Mouse (Mus musculus) layer of hippocampus, adult 9-10 months (tissue): ENCODE results near the gene Fam192a.

Experiments
- DNase-seq: peaks from one replicate; pipeline ENCODE4 v3.0.0; 2022; ENCODE audit warnings: low spot score

The Fam192a gene

DNA sequence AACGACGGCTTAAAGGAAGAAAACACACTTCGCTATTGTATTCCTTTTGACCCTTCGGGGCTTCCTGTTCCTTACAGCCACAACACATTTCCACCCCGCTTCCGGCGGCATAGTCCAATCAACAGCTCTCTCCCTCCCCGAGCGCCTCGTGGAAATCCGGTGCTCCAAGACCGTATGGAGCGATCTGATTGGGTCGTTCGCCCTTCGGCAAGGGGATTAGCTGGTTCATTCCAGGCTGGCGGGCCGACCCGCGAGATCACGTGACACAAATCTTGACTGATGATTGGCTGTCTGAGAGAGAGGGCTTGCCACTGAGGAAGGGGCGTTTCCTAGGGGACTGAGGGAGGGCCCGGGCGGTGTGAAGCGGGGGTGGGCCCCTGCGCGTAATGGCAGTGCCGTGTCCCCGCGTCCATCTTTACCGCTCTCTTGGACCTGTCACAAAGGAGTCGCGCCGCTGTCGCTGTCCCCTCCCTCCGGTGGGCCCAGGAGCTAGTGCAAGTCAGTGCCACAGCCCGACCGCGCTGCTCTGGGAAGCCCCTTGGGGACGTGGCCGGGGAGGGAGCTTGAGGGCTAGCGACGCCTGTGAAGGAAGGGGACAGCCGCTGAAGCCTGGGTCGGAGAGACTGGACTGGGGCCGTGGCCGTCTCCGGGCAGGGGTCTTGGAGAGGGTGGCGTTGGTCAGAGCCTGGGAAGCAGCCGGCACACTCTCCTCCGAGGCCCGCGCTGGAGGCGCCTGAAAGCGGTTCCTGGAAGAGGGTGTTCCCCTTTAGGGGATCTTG is at the start of gene Fam192a, which contains the start of gene Rspry1:
Gene Fam192a, minus strand, starts transcription at position 391 of the 779 bp plus-strand sequence.
Gene Rspry1, plus strand, starts transcription at position 331 of the 779 bp plus-strand sequence.
- peak; percentile 99 for DNase-seq

DNA sequence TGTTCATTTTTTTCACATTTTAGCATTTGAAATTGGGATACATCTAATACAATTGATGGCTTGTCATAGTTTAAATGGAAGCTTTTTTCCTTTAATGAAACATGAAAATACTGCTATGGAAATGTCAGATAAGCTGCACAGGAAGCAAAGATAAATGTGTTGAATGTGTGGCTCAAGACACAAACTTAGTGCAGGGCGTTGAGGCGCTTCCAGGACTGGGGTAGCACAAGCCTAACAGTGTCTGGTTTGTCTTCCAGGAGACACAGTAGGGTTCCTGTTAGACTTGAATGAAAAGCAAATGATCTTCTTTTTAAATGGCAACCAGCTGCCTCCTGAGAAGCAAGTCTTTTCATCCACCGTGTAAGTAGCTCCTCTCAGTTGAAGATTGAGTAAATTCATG is 47.7 kb upstream of the Fam192a start:
- no peak for DNase-seq

DNA sequence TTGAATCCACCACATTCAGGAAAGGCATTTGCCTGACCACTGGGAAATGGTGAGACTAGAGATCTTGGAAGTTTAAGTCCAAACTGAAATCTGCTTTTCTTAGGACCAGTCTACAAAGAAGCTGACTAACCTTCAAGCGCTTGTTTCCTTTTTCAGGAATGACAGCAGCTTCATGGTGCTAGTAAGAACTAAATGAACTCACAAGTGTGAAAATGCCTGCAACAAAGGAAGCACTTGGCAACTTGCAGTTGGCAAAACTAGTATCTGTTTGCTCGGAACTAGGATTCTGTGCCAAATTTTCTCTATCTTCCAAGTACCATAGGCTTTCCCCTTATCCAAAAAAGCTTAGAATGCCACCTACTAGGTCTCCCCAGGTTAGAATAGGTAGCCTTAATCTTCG is 44.4 kb upstream of the Fam192a start:
- no peak for DNase-seq

DNA sequence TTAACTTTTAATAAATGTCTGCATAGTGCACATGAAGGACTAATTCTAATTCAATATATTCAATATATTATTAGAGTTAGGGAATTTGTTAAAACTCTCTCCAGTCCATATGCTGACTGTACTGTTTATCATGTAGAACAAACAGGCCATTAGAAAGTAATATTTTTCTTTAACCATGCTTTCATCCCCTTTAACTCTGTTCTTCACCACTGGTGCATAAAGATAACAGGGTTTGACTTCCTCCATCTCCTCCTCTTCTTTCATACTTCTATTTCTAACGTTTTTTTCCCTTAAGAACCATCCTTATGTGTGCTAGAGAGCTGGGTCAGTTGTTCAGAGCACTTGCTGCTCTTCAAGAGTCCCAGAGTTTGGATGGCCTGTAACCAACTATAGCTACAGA is 43.4 kb upstream of the Fam192a start:
- no peak for DNase-seq

DNA sequence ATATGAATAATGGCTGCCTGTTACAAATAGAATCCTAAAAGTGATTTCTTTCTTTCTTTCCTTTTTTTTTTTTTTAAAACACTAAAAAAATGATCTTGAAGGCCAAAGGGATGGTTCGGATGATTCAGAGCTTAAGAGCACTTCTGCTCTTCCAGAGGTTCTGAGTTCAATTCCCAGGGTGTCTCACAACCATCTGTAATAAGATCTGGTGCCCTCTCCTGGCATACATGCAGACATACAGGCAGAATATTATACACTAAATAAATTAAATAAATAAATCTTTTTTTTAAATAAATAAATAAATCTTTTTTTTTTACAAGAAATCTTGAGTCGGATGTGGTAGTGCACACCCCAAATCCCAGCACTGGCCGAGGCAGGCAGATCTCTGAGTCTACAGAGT is 40.1 kb upstream of the Fam192a start:
- no peak for DNase-seq

DNA sequence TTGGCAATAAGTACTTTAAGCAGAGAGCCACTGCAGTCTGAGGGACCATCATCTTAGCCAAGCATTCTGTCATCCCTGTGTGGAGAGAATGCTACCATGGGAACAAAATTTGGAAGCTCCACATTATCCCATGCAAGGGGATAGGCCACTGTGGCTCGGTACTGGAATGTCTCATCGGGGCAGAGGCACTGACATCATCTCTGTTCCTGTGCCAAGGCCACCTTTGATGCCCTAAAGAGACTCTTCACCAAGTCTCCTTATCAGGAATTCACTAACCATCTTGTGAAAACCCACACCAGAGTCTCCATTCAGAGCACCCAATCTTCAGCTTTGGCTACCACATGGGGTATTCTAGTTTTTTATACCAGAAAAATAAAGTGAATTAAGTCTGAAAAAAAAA is 39.4 kb upstream of the Fam192a start:
- no peak for DNase-seq

DNA sequence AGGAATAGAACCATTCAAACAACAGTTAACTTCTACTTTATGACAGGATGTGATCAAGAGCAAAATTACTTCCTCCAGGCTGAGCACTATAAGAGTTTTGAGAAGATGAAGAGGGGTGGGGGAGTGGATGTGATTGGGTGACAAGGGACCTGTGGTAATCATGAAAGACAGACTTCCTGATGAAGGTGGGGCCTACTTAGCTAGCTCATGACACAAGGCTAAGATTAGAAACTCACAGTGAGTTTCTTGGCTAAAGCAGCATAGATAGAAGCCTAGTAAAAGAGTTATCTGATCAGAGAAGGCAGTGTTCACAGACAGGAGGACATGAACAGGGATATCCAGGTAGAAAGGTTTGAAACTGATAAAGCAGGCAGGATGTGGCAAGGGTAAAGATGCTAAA is 32.4 kb upstream of the Fam192a start:
- no peak for DNase-seq

DNA sequence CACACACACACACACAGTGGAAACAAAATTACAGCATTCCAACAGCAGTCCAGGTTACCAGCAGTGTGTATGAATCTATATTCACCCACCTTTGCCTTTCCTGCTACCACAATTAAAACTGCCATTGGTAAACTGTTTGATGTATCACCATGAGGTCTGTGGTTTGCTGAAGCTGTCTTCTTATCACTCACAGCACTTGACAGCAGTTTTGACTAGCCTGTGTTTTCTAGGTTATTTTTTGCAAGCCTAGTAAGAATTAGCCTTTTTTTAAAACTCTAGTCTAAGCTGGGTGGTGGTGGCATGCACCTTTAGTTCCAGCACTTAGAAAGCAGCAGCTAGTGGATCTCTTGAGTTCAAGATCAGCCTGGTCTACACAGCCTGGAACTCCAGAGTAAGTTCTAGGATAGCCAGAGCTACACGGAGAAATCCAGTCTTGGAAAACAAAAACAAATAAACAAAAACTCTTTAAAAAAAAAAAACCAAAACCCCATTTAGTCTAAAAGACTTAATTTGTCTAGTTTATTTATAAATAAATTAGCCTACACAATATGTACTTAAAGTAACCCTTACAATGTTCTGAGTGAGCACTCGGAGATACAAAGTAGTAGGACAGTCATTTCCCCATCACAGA is 31.9 kb upstream of the Fam192a start:
- DNase-seq, result no peak

DNA sequence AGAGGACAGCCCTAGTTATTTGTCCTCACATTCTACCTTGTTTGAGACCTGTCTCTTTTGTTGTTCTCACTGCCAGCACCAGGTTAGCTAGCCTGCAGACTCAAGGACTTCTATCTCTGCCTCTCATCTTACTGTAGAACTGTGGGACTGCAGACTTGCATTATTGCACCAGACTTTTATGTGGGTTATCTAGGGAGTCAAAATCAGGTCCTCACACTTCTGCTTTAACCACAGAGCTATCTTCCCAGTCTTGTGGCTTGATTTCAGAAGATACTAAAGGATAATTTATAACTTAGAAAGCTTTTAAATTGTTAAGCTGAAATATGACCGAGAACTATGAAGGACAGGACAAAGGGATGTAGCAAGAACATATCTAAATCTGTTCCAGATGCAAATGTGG is 23.1 kb upstream of the Fam192a start:
- DNase-seq, result no peak

DNA sequence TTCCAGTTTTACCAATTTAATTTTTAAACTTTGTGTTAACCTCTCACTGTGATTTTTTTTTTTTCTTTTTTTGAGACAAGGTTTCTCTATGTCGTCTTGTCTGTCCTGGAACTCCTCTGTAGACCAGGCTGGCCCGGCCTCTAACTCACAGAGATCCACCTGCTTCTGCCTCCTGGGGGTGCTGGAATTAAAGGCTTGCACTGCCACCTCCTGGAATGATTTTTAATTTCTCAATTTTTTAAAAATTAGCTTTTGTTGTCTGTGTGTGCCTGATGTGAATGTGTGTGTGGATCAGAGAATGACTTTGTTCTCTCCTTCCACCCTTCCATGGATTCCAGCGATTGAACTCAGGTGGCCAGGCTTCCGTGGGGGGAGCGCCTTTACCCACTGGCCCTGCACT is 5.3 kb upstream of the Fam192a start:
- no peak for DNase-seq

DNA sequence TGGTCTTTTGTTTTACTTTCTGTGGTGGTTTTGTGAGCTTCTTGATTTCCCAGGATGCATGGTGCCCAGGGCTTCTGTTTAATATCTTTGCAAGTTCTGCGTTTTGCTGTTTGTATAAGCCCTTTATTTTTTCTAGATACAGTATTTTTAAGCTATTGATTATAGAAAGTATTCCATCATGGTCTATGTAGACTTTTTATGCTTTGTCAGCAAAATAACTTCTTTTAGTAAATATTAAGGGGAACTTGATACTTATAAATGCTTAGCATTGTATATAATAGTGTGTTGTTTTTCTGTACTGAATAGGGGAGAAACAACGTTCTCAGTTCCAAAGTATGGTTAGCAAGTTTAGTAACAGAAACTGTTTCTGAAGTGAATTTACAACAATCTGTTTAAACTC is 2.2 kb upstream of the Fam192a start:
- DNase-seq, result no peak

DNA sequence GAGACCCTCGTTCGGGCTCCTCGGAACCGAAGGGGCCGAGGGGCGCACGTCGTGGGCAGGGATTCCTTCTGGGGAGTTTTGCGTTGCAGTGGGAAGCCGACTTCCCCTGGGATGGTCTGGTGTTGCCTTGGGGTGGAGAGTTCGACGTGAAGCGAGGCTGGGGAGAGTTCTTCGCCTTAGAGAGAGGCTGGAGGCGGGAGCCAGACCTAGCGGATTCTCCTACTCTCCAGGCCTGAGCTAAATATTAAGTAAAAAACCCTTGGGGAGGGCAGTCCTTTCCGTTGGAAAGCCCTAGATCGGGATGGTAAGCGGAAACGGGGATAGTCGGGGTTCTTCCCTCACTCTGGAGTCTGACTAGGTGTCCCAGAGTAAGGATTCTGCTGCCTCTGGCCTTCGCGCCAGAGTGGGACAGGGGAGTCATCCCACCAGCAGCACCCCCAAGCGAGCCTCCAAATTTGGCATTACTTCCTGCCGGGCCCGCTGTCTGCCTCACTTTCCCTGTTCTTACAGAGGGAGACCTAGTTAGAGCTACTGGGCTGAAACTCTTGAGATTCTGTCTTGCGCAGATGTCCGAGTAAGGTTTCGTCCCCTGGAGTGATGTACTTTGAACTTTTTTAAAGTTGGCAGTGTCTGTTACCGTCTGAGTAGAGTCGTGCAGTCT is 804 bp upstream of the Fam192a start:
- DNase-seq, result no peak

DNA sequence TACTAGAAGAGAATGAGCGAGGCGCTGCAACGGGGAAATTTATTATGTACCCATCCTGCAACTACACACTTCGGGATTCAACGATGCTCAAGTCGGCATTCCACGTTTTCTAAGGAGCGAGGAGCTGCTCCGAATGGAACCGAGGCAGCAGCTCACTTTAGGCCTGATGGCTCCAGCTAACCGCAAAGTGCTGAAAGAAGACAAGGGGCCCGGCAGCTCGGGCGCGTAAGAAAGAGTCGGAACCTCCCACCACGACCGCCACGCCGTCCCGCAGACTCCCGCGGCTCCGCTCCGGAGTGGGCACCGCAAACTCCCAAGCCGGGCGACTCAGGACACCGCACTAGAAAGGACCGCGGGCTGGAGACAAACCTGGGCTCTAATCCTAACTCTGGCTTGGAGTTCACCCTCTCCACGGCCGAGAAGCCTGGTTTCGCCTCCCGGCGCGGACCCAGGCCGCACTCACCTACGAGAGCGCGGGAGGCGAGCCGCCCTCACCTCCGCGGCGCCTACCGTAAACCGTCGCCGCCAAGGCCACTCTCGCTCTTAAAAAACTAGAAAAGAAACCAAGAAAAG is 677 bp downstream of the Fam192a start:
- no peak for DNase-seq

DNA sequence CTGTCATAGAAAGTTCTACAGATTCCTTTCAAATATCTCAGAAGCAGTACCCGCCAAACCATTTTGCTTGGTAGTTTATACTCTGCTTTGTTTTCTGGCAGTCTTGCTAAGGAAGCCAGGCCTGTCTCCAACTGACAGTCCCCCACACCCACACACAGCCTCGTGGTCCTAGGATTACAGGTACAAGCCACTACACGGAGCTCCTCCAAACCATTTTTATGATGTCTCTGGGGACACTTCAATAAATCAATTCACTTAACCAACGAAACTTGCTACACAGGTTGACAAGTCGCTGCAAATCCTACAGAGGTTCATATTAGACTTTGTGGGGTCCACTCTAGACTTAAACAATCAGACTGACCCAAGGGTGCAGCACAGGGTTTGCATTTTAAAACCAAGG is 1.3 kb downstream of the Fam192a start:
- no peak for DNase-seq

DNA sequence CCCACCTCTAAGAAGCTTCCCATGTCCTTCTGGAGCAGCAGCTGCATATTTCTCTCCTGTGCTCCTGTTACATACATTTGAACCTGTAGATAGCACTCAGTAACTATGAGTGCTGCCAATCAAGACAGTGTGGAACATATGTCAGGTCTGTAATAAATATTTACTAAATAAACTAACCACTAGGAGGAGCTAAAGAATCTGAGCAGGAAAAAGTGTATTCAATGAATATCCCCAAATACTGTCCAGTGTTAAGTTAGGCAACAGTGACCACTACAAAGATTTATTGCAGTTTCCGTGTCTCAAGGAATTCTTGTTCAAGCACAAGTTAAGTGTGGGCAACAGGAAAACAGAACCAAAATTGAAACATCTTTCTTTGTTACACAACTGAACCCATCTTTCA is 7.6 kb downstream of the Fam192a start:
- no peak for DNase-seq

DNA sequence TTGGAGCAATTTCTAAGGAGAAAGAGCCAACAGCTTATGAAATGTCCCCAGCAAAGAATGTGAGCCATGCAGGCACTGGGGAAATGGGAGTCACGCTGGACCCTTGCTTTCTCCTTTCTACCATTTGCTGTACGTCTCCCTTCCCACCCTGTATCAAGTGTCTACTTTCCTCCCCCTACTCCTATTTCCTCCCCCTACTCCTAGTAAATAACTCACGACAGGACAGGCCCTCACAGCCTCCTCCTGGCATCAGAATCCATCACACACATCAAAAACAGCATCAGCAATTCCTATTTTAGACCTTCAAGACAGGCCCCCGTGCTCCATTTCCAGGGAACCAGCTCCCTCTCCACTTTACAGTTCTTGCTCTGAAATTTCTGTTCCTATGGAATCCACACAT is 10.1 kb downstream of the Fam192a start:
- DNase-seq, result no peak

DNA sequence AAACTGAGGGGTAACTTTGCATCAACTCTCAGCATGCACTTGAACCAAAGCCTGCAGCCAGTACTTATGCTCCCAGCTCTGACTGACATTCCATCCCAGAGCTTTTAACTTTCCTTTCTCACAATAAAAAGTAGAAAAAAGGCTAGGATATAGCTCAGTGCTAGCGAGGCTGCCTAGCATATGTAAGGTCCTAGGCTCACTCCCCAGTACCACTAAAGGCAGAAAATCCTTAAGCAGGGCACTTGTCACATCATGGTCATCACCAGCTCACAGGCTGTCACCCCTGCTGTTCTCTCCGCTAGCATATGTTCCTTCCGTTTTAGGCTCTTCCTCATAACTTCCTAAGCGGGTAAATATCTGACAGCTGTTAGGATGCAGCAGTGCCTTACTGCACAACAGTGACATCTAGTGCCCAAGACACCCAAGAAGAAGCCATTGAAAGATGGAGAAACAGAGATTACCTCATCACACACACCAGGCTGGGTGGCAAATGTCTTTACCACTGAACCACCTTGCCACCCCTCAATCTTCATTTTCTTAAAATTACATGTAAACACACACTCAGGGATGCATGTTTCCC is 17.5 kb downstream of the Fam192a start:
- DNase-seq, result peak; percentile 61

DNA sequence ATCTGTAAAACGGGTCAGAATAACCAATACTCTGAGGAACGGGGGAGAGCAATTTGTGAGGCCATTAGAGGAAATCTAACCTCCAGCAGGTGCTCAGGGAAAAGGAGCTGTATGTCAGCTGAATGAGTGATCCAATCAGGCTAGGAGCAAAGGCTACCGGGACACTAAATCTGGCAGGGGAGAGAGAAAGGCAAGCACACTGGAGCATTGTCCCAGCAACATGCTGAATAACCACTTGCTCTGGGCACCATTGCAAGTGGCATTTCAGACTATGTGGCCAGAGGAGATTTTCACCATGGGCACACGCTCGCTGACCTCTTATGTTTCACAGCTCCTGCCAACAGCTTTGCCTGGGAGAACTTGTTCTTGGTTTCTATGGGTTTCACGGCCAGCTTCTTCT is 19.2 kb downstream of the Fam192a start:
- no peak for DNase-seq

DNA sequence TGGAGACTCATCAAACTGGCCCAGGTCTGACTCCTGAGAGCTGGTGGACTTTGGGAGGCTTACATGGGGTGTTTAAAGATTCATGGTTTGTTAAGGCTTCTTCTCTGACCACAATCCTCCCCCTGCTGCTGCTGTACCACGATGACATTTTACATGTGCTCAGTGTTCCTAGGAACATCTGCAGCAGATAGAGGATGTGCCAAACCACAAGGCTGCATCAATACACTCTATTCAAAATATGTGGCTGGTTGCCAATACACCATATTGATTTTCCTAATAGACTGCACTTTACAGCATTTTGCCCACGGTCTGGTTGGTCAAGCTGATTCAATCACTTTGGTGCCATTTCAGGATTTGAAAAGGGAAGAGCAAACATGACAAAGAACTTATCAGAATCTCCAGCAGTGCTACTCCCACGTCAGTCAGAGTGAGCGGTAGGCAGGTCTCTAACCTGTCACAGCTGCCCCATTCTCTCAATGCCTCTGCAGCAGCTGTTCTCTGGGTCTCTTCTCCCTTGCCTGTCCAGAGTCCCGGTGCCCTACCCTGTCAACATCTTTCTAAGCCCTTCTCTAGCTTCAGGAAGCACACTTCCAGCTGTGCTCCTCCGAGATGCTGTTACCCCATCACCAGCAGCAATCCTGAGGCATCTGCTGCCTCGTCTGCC is 19.8 kb downstream of the Fam192a start:
- DNase-seq, result no peak

DNA sequence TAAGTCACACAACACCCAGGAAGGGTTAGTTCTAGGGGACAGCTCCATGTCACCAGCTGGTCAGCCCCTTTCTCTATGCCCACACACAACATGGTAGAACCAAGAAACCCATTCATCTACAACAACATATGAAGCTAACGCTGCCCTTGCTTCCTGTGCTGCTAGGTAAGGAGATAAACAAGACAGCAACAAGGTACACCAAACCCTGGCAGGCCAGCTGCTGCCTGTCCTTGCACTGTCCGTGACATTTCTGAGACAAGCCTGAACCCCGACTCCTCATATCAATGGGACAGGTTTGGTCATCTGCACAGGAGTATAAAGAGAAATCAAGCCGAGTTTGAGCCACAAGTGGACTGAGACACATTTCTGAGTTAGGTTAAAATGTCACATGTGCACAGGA is 26.6 kb downstream of the Fam192a start:
- DNase-seq, result no peak

DNA sequence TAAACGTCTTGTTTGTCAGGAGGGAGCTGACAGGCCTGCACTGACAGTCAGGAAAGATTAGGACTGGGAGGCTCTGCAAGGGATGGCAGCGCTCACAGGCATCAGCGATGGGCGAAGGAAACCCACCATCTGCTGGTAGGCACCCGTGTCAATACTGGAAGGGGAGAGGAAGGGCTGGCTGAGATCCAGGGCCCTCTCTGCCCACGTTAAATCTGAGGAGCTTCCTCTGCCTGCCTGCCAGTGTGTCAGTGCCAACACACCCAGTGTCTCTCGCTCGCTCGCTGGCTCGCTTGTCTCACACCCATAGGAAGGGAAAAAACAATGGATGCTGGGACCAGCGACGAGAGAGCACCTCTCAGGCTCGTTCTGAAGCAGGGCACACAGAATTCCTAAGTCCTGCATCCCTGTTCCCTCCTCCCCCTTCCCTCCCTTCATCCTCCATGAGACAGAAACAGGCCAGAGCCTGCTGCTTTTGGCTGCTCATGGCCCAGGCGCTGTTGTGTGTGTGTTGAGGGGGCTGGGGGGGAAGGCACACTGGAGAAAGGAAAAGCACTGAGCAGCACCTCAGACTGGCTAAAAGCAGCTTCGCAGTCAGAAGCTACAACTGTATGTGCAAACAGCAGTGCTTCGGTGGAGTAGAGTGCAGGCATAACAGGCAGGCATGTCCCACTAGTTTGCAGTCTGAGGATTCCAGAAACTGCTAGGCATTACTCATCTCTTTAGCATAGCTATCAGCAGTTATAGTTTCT is 27.5 kb downstream of the Fam192a start:
- peak; percentile 62 for DNase-seq
